Mouse (Mus musculus): Measurements from ENCODE around the gene H2-Ob.

DNA sequence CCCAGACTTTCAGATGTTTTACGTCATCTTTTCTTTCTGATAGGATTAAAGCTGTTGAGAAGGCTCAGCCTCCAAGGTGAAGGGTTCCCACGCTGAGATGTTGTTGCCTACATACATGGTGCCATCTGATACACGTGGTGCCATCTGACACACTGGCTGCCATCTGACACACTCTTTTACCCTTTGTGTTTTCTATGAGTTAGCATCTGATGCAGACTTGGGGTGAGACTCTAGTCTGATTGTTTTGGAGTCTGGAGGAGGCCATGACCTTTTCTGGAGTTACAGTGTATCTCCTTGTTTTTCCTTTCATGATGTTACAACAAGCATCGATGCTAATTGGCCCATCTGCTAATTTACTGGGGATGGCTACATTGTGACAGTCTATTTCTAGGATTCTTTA, 6.0 kb downstream of the H2-Ob start:
- TF ChIP-seq EP300 (IDR thresholded peaks at IDR 0.05; ENCODE audit: insufficient read depth, low read depth, low read length) (no peak), CTCF (IDR thresholded peaks at IDR 0.05; ENCODE audit: low read depth, low read length) (no peak)
